Mouse (Mus musculus): ENCODE measurements at regions not wholly inside any gene's neighbourhood (a gene's known extent, or its start where the extent isn't known, plus 50 kb on each side); places are given as distances from the start of the nearest gene placed in this dataset.
A peak's percentile ranks its signal among the peaks of the same experiment; 100 is the strongest.
"Not testable (repeated sequence)": the region's sequence is repeated elsewhere in the genome, so short reads cannot be mapped to it uniquely, and the experiment has no call there.

GRCm38 (mm10) chr15:90291848-90292247 is 67.7 kb downstream of the Alg10b start:
- DNase-seq (ENCODE audit: low spot score), result no peak

DNA sequence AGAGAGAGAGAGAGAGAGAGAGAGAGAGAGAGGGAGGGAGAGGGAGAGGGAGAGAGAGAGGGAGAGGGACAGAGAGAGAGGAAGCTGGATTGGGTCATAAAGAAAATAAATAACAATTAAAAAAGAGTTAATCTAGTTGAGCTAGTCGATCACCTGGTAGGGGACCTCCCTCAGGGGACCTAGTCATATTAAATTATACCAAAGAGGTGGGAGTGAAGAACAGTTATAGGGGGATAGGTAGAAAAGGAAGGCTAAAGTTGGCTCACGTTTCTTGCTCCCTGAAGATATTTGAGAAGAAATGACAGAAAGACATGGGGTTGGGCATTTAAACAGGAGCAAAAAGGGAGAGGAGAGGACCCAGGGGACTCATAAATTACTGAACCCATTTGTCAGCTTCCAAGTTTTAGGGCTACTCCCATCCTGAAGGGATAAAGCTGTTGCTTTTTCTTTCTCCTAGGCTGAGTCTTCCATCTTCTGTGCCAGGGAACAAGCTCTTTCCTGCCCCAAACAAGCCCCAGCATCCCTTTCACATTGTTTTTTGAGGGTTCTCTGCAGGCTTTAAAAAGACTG is 70.3 kb downstream of the Alg10b start:
- DNase-seq (ENCODE audit: low spot score), result peak; percentile 3

- no peak for DNase-seq (ENCODE audit: low spot score)
Measured at GRCm38 (mm10) chr15:90298566-90298965, 74.5 kb downstream of the Alg10b start.

DNA sequence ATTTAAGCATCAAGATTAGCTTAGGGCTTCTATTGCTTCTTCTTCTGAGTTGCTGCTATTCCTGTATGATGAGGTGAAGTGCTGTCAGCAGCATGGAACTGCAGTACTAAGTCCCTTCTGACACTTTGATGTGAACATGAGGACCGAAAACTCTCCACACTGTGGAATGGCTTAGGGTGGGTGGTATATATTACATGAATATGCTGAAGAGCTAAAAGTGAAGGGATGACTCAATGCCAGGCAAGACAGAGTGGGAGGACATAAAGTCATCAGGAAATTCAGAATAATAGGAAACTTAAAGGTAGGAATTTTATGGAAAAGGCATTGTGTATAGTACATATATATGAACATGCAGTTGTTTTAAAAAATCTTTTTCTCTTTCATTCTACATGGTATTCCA is 79.3 kb downstream of the Alg10b start:
- DNase-seq (ENCODE audit: low spot score), result no peak

DNA sequence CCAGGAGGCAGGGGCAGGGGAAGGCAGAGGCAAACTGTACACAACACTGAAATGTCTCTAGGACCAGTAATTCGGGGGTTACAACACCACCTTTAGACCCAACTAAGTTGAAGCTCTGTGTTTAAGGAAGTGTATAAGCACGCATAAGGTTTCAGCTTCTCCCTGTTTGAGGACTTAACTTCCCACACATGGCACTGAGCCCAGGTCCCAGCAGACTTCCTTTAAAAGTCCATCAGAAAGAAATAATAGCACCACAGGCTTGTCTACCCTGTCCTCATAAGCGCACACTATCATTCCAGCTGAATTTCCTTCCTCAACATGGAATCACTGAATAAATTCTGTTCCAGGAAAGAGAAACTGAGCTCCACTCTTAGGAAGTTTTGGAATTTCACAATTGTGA is 80.9 kb downstream of the Alg10b start:
- DNase-seq (ENCODE audit: low spot score), result no peak

DNA sequence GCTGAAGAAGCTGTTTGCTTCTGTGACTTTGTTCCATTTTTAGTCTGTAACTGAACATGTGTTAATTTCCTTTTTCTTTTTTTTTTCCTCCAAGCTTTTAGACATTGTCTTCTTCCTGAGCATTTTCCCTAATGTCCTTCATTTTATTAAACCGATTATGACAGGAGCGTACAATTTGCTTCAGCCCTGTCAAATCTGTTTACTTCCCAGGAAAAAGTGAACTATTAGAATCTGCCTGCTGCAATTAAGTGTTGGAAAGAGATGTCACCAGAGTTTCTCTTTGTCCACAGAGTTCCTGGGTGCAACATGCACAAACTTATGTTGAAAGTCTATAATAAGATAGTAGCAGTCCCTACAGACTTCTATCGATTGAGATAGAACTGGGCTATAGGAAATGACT is 82.8 kb downstream of the Alg10b start:
- no peak for DNase-seq (ENCODE audit: low spot score)

DNA sequence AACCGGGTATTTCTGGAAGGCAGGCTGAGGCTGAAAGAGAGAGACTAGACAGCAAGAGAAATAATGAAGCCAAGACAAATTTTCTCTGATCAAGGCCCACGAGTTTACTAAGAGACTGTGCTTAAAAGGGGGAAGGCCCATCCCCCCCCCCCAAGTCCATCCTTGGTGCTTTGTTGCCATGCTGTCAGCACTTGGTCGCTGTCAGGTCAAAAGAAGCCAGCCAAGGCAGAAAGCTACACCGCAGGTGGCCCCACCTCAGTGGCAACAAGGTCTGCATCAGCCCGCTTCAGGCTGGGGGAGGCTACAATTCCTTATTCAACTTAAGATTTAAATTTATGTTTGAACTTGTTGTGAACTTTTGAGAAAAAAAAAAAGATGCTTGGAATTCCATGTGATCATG is 84.3 kb downstream of the Alg10b start:
- DNase-seq (ENCODE audit: low spot score), result not testable (repeated sequence)

- DNase-seq (ENCODE audit: low spot score), result no peak
Measured at GRCm38 (mm10) chr15:90308869-90309268, 84.8 kb downstream of the Alg10b start.

- no peak for DNase-seq (ENCODE audit: low spot score)
Measured at GRCm38 (mm10) chr15:90309664-90310063, 85.6 kb downstream of the Alg10b start.

- DNase-seq (ENCODE audit: low spot score), result no peak
Measured at GRCm38 (mm10) chr15:90321774-90322173, 97.7 kb downstream of the Alg10b start.

- no peak for DNase-seq (ENCODE audit: low spot score)
Measured at GRCm38 (mm10) chr15:90333275-90333674, 109.2 kb downstream of the Alg10b start.

DNA sequence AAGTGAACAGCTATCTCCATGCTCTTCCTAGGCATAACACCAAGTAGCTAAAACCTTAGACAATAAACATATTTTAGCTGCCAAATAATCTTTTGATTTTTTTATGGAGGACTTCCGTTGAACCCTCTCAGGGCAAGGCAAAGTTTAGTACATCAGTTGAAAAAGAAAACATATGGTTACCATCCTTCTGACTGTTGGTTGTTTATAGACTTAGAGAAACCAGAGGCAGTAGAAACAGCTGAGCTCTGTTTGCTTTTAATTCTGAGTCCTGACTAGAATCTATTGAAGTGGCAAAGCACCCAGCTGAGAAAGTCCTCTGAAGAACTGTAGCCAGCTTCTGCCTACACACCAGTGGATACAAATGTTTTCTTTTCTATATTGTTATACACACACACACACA is 109.7 kb downstream of the Alg10b start:
- no peak for DNase-seq (ENCODE audit: low spot score)

DNA sequence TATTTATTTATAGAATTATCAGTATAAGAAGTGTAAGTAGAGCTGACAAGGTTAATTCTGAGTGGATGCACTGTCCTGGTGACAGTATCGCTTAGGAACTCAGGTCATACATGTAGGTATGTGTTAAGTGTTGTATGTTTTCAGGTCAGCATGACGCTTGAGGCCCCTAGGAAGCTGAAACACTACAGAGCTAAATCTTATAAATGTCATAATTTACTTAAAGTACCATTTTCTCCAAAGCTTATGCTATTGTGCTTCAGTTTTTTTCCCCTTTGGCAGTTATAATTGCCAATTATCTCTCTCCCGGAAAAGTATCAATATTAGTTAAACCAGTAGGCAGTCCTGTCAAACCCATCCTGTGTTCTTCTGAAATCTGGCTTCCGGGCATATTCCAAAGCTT is 110.3 kb downstream of the Alg10b start:
- DNase-seq (ENCODE audit: low spot score), result no peak

DNA sequence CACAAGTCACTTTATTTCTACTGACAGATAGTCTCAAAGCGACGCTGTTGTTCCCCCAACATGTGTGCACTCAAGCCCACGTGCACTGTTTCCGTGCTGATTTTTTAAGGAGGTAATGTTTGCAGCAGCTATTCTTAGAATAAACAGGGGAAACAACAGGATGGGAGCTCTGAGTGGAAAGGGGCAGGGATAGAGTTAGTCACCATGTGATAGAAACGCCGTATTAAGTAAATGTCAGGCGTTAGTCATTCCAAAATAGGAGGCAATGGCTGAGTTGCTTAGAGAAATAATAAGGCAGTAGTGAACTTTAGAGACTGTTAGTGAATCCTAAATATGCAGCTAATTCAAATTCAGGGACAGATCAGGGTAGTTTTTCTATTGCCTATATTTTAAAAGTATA is 111.4 kb downstream of the Alg10b start:
- DNase-seq (ENCODE audit: low spot score), result no peak

DNA sequence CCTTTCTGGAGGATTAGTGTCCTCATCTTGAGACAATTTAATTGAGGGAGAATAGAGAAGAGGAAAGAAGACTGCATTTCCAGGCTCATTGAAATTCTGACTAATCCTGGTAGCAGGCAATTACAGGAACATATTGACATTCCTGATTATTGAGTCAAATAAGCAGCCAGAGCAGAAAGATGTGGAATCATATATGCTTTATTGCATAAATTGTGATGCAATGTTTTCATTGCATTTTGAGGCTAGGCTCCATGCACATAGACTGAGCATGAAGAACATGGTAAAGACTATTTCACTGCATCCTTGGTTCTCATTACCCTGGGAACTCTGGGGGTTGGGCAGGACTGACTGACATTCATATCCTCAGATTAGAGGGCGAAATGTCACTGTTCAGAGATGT is 116.0 kb downstream of the Alg10b start:
- no peak for DNase-seq (ENCODE audit: low spot score)

GRCm38 (mm10) chr15:90341261-90341660 is 117.2 kb downstream of the Alg10b start:
- no peak for DNase-seq (ENCODE audit: low spot score)

DNA sequence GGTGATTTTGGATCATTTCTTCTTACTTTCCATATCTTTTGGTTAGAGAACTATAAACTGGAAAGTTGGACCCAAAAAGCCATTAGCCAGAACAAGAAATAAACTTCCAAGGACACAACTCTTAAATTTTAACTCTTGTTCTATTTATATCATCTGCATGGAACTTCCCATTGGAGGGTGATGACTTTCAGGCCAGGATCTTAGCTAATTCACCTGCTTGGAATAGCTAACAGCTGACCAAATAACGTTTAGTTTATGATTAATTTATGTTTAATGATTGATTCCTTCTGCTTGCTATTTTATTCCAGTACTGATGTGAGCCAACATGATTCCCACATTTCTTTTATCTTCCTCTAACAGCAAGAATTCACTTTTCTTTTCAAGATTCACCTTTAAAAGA is 119.7 kb downstream of the Alg10b start:
- DNase-seq (ENCODE audit: low spot score), result no peak

- no peak for DNase-seq (ENCODE audit: low spot score)
Measured at GRCm38 (mm10) chr15:90344956-90345355, 120.8 kb downstream of the Alg10b start.

DNA sequence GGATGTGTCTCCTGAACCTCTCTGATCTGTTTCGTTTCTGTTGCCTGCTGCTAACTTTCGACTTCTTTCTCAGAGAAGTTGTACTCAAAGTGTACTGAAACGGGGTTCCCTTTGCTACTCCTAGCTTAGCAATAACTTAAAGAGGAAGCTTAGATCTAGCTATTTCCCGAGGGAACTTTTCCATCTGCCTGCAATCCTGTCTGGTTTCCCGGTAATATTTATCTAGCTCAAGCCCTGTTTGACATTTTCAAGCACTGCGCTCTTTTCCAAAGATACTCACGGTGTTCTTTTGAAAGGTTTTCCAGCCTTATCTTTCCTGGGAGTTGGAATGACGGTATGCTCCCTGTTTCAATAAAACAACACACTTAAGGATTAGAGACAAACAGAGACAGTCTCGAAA is 122.1 kb downstream of the Alg10b start:
- DNase-seq (ENCODE audit: low spot score), result no peak

- DNase-seq (ENCODE audit: low spot score), result no peak
Measured at GRCm38 (mm10) chr15:90346757-90347156, 122.6 kb downstream of the Alg10b start.

GRCm38 (mm10) chr15:90351898-90352297 is 127.8 kb downstream of the Alg10b start:
- DNase-seq (ENCODE audit: low spot score), result no peak

- DNase-seq (ENCODE audit: low spot score), result peak; percentile 8
Measured at GRCm38 (mm10) chr15:90365656-90366055, 141.5 kb downstream of the Alg10b start.

DNA sequence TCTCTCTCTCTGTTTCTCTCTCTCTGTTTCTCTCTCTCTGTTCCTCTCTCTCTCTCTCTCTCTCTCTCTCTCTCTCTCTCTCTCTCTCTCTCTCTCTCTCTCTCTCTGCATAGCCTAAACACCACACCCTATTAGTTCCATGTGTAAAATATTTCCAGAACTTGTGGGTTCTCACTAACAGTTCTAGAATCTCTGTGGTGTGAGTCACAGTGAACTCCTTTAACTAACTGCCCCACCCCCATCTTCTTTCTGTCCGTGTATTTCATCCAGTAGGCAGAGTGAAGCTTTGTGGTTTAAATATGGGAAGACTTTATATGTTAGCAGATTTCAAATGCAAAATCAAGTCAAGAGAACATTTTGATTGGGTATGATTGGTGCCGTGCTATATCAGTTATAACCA is 153.8 kb downstream of the Alg10b start:
- no peak for DNase-seq (ENCODE audit: low spot score)

DNA sequence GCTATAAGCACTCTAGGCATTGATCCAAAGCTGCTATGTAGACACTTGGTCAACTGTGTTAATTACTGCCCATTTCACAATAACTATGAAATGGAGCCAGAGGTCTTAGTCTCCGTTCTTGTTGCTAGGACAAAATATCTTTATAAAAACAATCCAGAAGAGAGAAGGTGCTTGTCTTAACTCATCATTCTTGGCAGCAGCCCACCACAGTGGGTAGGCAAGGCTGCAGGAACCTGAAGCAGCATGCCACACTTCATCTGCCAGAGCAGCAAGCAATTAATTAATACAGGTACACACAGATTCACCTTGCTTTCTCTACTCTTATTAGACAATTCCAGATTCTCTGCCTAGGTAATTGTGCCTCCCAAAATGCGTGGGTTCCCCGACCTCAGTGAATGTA is 172.8 kb downstream of the Alg10b start:
- no peak for DNase-seq (ENCODE audit: low spot score)

Data from adipocyte (in vitro differentiated cells).